Mouse (Mus musculus): ENCODE results near the gene Rbp7. TPM values are rescaled to one million over a fixed set of nuclear protein-coding genes. Genes with fewer than 3 reads are reported as not detected.
"Not testable (repeated sequence)": the region's sequence is repeated elsewhere in the genome, so short reads cannot be mapped to it uniquely, and the experiment has no call there.

Gene Rbp7
- total and polyA plus RNA-seq, 2 experiments: not detected

- Histone ChIP-seq H3K4me3 (ENCODE audit: insufficient read depth, low read depth, low read length) (no peak overlapping the region), H3K27ac (replicated peaks; ENCODE audit: insufficient read depth, low read depth, low read length) (no peak overlapping the region), H3K4me1 (ENCODE audit: control insufficient read depth, insufficient read depth, low read length) (no peaks in the 10 kb centered on the region), H3K79me2 (ENCODE audit: control insufficient read depth, insufficient read depth, low read length) (no peaks in the 10 kb centered on the region), H3K36me3 (ENCODE audit: control insufficient read depth, insufficient read depth, low read length) (no peaks in the 10 kb centered on the region; the same call in 1 of the 2 replicates), H3K9ac (ENCODE audit: low read depth, low read length) (no peak overlapping the region), H3K27me3 (ENCODE audit: control insufficient read depth, insufficient read depth, low read length) (no peaks in the 10 kb centered on the region)
- 75% methylated on average over 6 of the region's 7 CpGs for WGBS
- TF ChIP-seq POLR2A (IDR thresholded peaks at IDR 0.05; ENCODE audit: extremely low read depth, insufficient read depth, low read length) (no peak), CTCF (IDR thresholded peaks at IDR 0.05; ENCODE audit: low read depth, low read length) (no peak)
- DNase-seq (ENCODE audit: extremely low read depth, low read depth, low spot score): no peak
Measured at GRCm38 (mm10) chr4:149461579-149462304, 7.0 kb upstream of the Rbp7 start.

DNA sequence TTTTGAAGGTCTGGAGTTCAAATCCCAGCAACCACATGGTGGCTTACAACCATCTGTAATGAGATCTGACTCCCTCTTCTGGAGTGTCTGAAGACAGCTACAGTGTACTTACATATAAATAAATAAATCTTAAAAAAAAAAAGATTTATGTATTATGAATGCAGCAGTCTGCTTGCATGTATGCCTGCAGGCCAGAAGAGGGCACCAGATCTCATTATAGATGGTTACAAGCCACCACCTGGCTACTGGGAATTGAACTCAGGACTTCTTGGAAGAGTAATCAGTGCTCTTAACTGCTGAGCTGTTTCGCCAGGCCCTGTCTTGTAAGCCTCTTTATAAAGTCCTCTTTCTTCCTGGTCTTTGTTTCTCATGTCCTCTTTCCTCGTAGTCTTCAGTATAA is 5.7 kb upstream of the Rbp7 start:
- H3K27me3 ChIP-seq (ENCODE audit: control insufficient read depth, insufficient read depth, low read length); H3K27ac ChIP-seq (replicated peaks; ENCODE audit: insufficient read depth, low read depth, low read length); H3K4me1 ChIP-seq (ENCODE audit: control insufficient read depth, insufficient read depth, low read length); H3K9ac ChIP-seq (ENCODE audit: low read depth, low read length); H3K36me3 ChIP-seq (ENCODE audit: control insufficient read depth, insufficient read depth, low read length); H3K4me3 ChIP-seq (ENCODE audit: insufficient read depth, low read depth, low read length); H3K79me2 ChIP-seq (ENCODE audit: control insufficient read depth, insufficient read depth, low read length); DNase-seq (ENCODE audit: extremely low read depth, low read depth, low spot score): not testable (repeated sequence)
- WGBS: 86% methylated on average over 2 of the region's 2 CpGs
- 0 out of 2 replicates have a peak, but pooled peaks have one; percentile 5 for TF ChIP-seq CTCF (IDR thresholded peaks at IDR 0.05; ENCODE audit: low read depth, low read length)

DNA sequence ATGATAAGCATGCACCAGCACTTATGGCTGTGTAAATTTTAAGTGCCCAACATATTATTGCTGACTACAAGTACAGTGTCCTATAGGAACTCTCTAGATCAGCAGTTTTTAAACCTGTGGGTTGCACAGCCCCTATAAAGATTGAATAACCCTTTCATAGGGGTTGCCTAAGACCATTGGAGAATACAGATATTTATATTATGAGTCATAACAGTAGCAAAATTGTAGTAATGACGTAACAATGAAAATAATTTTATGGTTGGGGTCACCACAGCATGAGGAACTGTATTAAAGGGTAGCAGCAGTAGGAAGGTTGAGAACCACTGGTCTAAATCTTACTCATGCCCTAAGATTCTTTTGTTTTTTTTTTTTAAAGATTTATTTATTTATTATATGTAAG is 4.6 kb upstream of the Rbp7 start:
- H3K27me3 ChIP-seq (ENCODE audit: control insufficient read depth, insufficient read depth, low read length): no peaks in the 10 kb centered on the region
- H3K79me2 ChIP-seq (ENCODE audit: control insufficient read depth, insufficient read depth, low read length): no peaks in the 10 kb centered on the region
- H3K9ac ChIP-seq (ENCODE audit: low read depth, low read length): no peak overlapping the region
- H3K36me3 ChIP-seq (ENCODE audit: control insufficient read depth, insufficient read depth, low read length): no peaks in the 10 kb centered on the region
- DNase-seq (ENCODE audit: extremely low read depth, low read depth, low spot score): no peak
- 78% methylated on average over 1 of the region's 1 CpGs for WGBS
- no peaks in the 10 kb centered on the region for H3K4me1 ChIP-seq (ENCODE audit: control insufficient read depth, insufficient read depth, low read length)
- no peak overlapping the region for H3K4me3 ChIP-seq (ENCODE audit: insufficient read depth, low read depth, low read length)
- no peak overlapping the region for H3K27ac ChIP-seq (replicated peaks; ENCODE audit: insufficient read depth, low read depth, low read length)
- TF ChIP-seq POLR2A (IDR thresholded peaks at IDR 0.05; ENCODE audit: extremely low read depth, insufficient read depth, low read length) (no peak), CTCF (IDR thresholded peaks at IDR 0.05; ENCODE audit: low read depth, low read length) (no peak)

GRCm38 (mm10) chr4:149458526-149458925 is 3.7 kb upstream of the Rbp7 start:
- H3K36me3 ChIP-seq (ENCODE audit: control insufficient read depth, insufficient read depth, low read length): no peaks in the 10 kb centered on the region
- TF ChIP-seq POLR2A (IDR thresholded peaks at IDR 0.05; ENCODE audit: extremely low read depth, insufficient read depth, low read length): no peak
- no peak for TF ChIP-seq CTCF (IDR thresholded peaks at IDR 0.05; ENCODE audit: low read depth, low read length)
- 68% methylated on average over 5 of the region's 5 CpGs for whole genome bisulfite sequencing
- H3K79me2 ChIP-seq (ENCODE audit: control insufficient read depth, insufficient read depth, low read length): no peaks in the 10 kb centered on the region
- no peak overlapping the region for H3K9ac ChIP-seq (ENCODE audit: low read depth, low read length)
- DNase-seq (ENCODE audit: extremely low read depth, low read depth, low spot score): no peak
- H3K4me3 ChIP-seq (ENCODE audit: insufficient read depth, low read depth, low read length): no peak overlapping the region
- no peak overlapping the region for H3K27ac ChIP-seq (replicated peaks; ENCODE audit: insufficient read depth, low read depth, low read length)
- H3K4me1 ChIP-seq (ENCODE audit: control insufficient read depth, insufficient read depth, low read length): peaks cover 2% of the 10 kb centered on the region; the same call in 1 of the 2 replicates
- H3K27me3 ChIP-seq (ENCODE audit: control insufficient read depth, insufficient read depth, low read length): no peaks in the 10 kb centered on the region

GRCm38 (mm10) chr4:149457831-149458430 is 3.2 kb upstream of the Rbp7 start:
- H3K36me3 ChIP-seq (ENCODE audit: control insufficient read depth, insufficient read depth, low read length): no peaks in the 10 kb centered on the region
- no peaks in the 10 kb centered on the region for H3K27me3 ChIP-seq (ENCODE audit: control insufficient read depth, insufficient read depth, low read length)
- 66% methylated on average over 6 of the region's 6 CpGs for WGBS
- DNase-seq (ENCODE audit: extremely low read depth, low read depth, low spot score): peak; percentile 43
- H3K4me3 ChIP-seq (ENCODE audit: insufficient read depth, low read depth, low read length): no peak overlapping the region
- TF ChIP-seq CTCF (IDR thresholded peaks at IDR 0.05; ENCODE audit: low read depth, low read length): no peak
- no peak for TF ChIP-seq POLR2A (IDR thresholded peaks at IDR 0.05; ENCODE audit: extremely low read depth, insufficient read depth, low read length)
- peaks cover 2% of the 10 kb centered on the region; the same call in 1 of the 2 replicates for H3K4me1 ChIP-seq (ENCODE audit: control insufficient read depth, insufficient read depth, low read length)
- H3K9ac ChIP-seq (ENCODE audit: low read depth, low read length): no peak overlapping the region
- H3K27ac ChIP-seq (replicated peaks; ENCODE audit: insufficient read depth, low read depth, low read length): no peak overlapping the region
- no peaks in the 10 kb centered on the region for H3K79me2 ChIP-seq (ENCODE audit: control insufficient read depth, insufficient read depth, low read length)

GRCm38 (mm10) chr4:149457163-149457562 is 2.4 kb upstream of the Rbp7 start:
- H3K9ac ChIP-seq (ENCODE audit: low read depth, low read length); H3K36me3 ChIP-seq (ENCODE audit: control insufficient read depth, insufficient read depth, low read length); H3K79me2 ChIP-seq (ENCODE audit: control insufficient read depth, insufficient read depth, low read length); H3K4me1 ChIP-seq (ENCODE audit: control insufficient read depth, insufficient read depth, low read length); H3K27me3 ChIP-seq (ENCODE audit: control insufficient read depth, insufficient read depth, low read length); H3K4me3 ChIP-seq (ENCODE audit: insufficient read depth, low read depth, low read length); DNase-seq (ENCODE audit: extremely low read depth, low read depth, low spot score); H3K27ac ChIP-seq (replicated peaks; ENCODE audit: insufficient read depth, low read depth, low read length): not testable (repeated sequence)
- 86% methylated on average over 27 of the region's 27 CpGs for WGBS

All from liver, adult 2 months (tissue).